Mouse (Mus musculus) urinary bladder, postnatal 4 days (tissue): ENCODE data around the gene Gm28635.

Experiments used
- DNase-seq, 2 experiments: peaks; one replicate each; pipeline ENCODE4 v3.0.0; 2021 to 2022; ENCODE audit warnings: low spot score in 2 of 2

Gene Gm28635

DNA sequence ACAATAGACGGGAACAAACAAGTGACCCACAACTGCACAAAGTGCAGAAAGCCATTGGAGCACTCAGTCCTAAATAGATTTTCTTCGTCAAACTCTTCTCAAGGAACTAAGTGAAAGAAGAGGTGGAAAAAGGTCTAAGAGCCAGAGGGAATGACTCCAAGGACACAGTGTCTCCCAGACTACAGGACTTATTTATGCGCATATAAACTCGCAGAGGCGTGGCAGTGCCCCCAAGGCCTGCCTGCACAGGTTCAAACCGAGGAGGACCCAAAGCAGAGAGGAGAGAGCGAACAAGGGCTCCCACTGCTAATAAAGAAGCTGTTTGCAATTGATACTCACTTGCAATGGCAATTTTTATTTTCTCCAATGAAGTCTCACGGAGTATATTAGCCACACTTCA, 92.1 kb downstream of the Gm28635 start:
- no peak for DNase-seq

GRCm38 (mm10) chr2:84582286-84582685, 95.6 kb downstream of the Gm28635 start:
- no peak for DNase-seq

DNA sequence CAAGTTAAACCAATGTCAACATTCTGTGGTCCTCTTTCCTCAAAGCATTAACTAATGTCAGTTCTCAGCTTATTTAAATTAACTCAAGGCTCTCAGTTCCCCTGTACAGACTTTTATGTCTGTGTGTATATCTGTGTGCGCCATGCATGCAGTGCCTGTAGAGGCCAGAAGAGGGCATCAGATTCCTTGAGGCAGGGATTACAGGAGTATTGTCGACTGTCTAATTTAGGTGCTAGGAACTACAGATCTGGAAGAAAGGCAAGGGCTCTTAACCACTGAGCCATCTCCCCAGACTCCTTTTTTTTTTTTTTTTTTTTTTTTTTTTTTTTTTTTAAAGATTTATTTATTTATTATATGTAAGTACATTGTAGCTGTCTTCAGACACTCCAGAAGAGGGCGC, 96.6 kb downstream of the Gm28635 start:
- no peak for DNase-seq

GRCm38 (mm10) chr2:84579311-84579710, 98.5 kb downstream of the Gm28635 start:
- DNase-seq = no peak

GRCm38 (mm10) chr2:84574130-84574529, 103.7 kb downstream of the Gm28635 start:
- DNase-seq = no peak

DNA sequence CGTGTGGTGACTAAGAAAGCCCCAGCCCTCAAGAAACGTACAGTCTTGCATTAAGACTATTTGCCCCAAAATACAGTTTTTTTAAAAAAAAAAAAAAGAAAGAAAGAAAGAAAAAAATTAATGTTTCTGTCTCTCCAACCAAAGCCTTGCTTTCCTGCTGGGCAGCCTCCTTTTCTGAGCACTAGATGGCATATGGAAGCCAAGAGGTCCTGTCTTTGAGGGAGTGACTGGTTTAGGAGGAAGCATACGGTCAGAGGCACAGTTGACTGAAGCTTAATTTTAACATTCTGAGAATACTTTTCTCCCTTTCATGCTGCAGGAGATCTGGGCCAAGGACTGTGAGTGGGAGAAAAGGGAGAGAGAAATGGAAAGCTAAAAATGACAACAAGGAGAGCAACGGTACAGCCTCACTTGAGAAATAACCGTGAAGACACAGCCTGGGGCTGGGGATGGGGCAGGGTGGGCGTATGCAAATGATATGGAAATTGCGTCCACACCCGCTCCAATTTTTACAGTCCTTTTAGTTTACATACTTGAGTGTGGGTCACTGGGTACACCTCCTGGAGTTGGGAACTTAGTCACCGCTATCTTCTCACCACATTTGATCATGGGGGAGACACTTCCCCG, 120.8 kb downstream of the Gm28635 start:
- no peak for DNase-seq
